Mouse (Mus musculus) liver, embryonic 11.5 days (tissue): ENCODE measurements around the gene Pcbp4. TPM values are rescaled to one million over a fixed set of nuclear protein-coding genes. Genes with fewer than 3 reads are reported as not detected.
A peak's percentile ranks its signal among the peaks of the same experiment; 100 is the strongest.

ENCODE experiments used
- ATAC-seq: fragments of 200-750 bp; cut with Nextera tagmentation; replicated peaks from 2 replicates; pipeline ENCODE4 v1.8.0; 2017; ENCODE audit warnings: moderate number of reproducible peaks, mild to moderate bottlenecking, moderate TSS enrichment, moderate library complexity; ENCODE audit not compliant: low FRiP score
- DNase-seq: peaks from one replicate; pipeline ENCODE4 v3.0.0-alpha.2; 2017; ENCODE audit warnings: low spot score
- H3K27ac ChIP-seq: fragments of 300-500 bp; sonication (generic); 2 replicates; pipeline ENCODE4 v1.5.1; 2014; ENCODE audit warnings: mild to moderate bottlenecking, low read depth, low read length, control low read depth
- H3K27me3 ChIP-seq: fragments of 300-500 bp; sonication (generic); replicated peaks from 2 replicates; pipeline ENCODE4 v1.6.1; 2014; ENCODE audit warnings: low read length, mixed read lengths; ENCODE audit not compliant: control insufficient read depth, insufficient read depth
- H3K36me3 ChIP-seq: fragments of 300-500 bp; sonication (generic); 2 replicates; pipeline ENCODE4 v1.6.1; 2014; ENCODE audit warnings: mild to moderate bottlenecking, low read length, moderate library complexity, mixed read lengths; ENCODE audit not compliant: control insufficient read depth, insufficient read depth
- H3K4me1 ChIP-seq: fragments of 300-500 bp; sonication (generic); replicated peaks from 2 replicates; pipeline ENCODE4 v1.6.1; 2014; ENCODE audit warnings: low read length, mixed read lengths; ENCODE audit not compliant: control insufficient read depth, insufficient read depth
- H3K4me2 ChIP-seq: fragments of 300-500 bp; sonication (generic); 2 replicates; pipeline ENCODE4 v1.6.1; 2014; ENCODE audit warnings: mild to moderate bottlenecking, control low read depth, moderate library complexity
- H3K4me3 ChIP-seq: fragments of 300-500 bp; sonication (generic); 2 replicates; pipeline ENCODE4 v1.5.1; 2014; ENCODE audit warnings: low read depth, low read length, control low read depth
- H3K9ac ChIP-seq: fragments of 300-500 bp; sonication (generic); 2 replicates; pipeline ENCODE4 v1.6.1; 2014; ENCODE audit warnings: low read depth, low read length, control low read depth
- H3K9me3 ChIP-seq: fragments of 300-500 bp; sonication (generic); 2 replicates; pipeline ENCODE4 v1.6.1; 2016; ENCODE audit warnings: low read length, inconsistent platforms, mixed read lengths; ENCODE audit not compliant: control insufficient read depth
- WGBS: fragments of 180-500 bp; shearing (Covaris S2); extraction: QIAGEN DNeasy Blood & Tissue Kit; methylation state at CpG from one replicate; pipeline ENCODE4 v1.1.7; 2014; 5-methylcytosine and 5-hydroxymethylcytosine counted together
- polyA plus RNA-seq: library from polyadenylated mRNA; unstranded; fragments of >200 nt; fragmentation: Nextera tagmentation; extraction: Ambion mirVana; gene quantifications from 2 replicates; pipeline ENCODE4 v1.2.1, GENCODE M21; 2014

Gene Pcbp4
- polyA plus RNA-seq, 1 experiment from 2014 or later, result 62.4 TPM

- Histone ChIP-seq H3K4me3 (peak overlapping the region; percentile 88), H3K27me3 (no peaks in the 10 kb centered on the region), H3K9ac (peak overlapping the region; percentile 100), H3K27ac (peak overlapping the region; percentile 96), H3K4me1 (peaks cover 29% of the 10 kb centered on the region), H3K9me3 (no peaks in the 10 kb centered on the region), H3K36me3 (peaks cover 24% of the 10 kb centered on the region), H3K4me2 (peak overlapping the region; percentile 84)
- WGBS, result 0% methylated on average over 4 of the region's 4 CpGs
- no peak for ATAC-seq
- no peak for DNase-seq
These were observed 23.2 kb upstream of the Pcbp4 start for GRCm38 (mm10) chr9:106430015-106430264.

GRCm38 (mm10) chr9:106433389-106433788 is 19.7 kb upstream of the Pcbp4 start:
- no peaks in the 10 kb centered on the region for H3K27me3 ChIP-seq
- no peak overlapping the region for H3K9ac ChIP-seq
- no peak overlapping the region for H3K4me2 ChIP-seq
- peaks cover 24% of the 10 kb centered on the region for H3K36me3 ChIP-seq
- no peak for ATAC-seq
- no peak for DNase-seq
- H3K27ac ChIP-seq, result peak overlapping the region; percentile 35
- WGBS, result 63% methylated on average over 7 of the region's 7 CpGs
- no peaks in the 10 kb centered on the region for H3K9me3 ChIP-seq
- H3K4me1 ChIP-seq, result peaks cover 45% of the 10 kb centered on the region
- H3K4me3 ChIP-seq, result 0 out of 2 replicates have a peak overlapping the region, but pooled peaks have one; percentile 4

GRCm38 (mm10) chr9:106436566-106436965 is 16.5 kb upstream of the Pcbp4 start:
- WGBS, result 76% methylated on average over 9 of the region's 9 CpGs
- Histone ChIP-seq H3K27ac (no peak overlapping the region), H3K9ac (no peak overlapping the region; the same call in 1 of the 2 replicates), H3K9me3 (no peaks in the 10 kb centered on the region), H3K27me3 (no peaks in the 10 kb centered on the region), H3K4me2 (peak overlapping the region; percentile 85; the same call in 1 of the 2 replicates), H3K4me1 (peaks cover 40% of the 10 kb centered on the region), H3K4me3 (no peak overlapping the region), H3K36me3 (peaks cover 17% of the 10 kb centered on the region)
- DNase-seq (no peak), ATAC-seq (no peak)

- ATAC-seq (no peak), DNase-seq (no peak)
- H3K9me3 ChIP-seq, result no peaks in the 10 kb centered on the region
- WGBS, result 77% methylated on average over 5 of the region's 5 CpGs
- H3K36me3 ChIP-seq, result no peaks in the 10 kb centered on the region
- no peak overlapping the region for H3K27ac ChIP-seq
- no peak overlapping the region for H3K4me3 ChIP-seq
- no peak overlapping the region for H3K9ac ChIP-seq
- H3K4me2 ChIP-seq, result no peak overlapping the region
- H3K27me3 ChIP-seq, result no peaks in the 10 kb centered on the region
- peaks cover 22% of the 10 kb centered on the region for H3K4me1 ChIP-seq
These were observed 10.4 kb upstream of the Pcbp4 start for GRCm38 (mm10) chr9:106442680-106443079.

- WGBS, result 72% methylated on average over 4 of the region's 4 CpGs
- Histone ChIP-seq H3K4me3 (no peak overlapping the region), H3K9ac (no peak overlapping the region), H3K9me3 (no peaks in the 10 kb centered on the region), H3K27ac (no peak overlapping the region), H3K4me1 (peaks cover 32% of the 10 kb centered on the region), H3K36me3 (no peaks in the 10 kb centered on the region), H3K4me2 (no peak overlapping the region), H3K27me3 (no peaks in the 10 kb centered on the region)
- ATAC-seq (no peak), DNase-seq (no peak)
These were observed 8.3 kb upstream of the Pcbp4 start for GRCm38 (mm10) chr9:106444836-106445235.

GRCm38 (mm10) chr9:106447348-106447747 is 5.7 kb upstream of the Pcbp4 start, which contains the start of the genes Abhd14b and Abhd14a:
Gene Abhd14b, plus strand, starts transcription at chr9:106447459.
Gene Abhd14a, minus strand, starts transcription at chr9:106447678.
- Histone ChIP-seq H3K4me1 (peaks cover 46% of the 10 kb centered on the region), H3K9me3 (no peaks in the 10 kb centered on the region), H3K4me3 (peak within 1 kb of the TSS; percentile 60), H3K4me2 (peak within 1 kb of the TSS; percentile 92), H3K9ac (peak within 1 kb of the TSS; percentile 74), H3K27me3 (no peaks in the 10 kb centered on the region), H3K27ac (peak within 1 kb of the TSS; percentile 60), H3K36me3 (no peaks in the 10 kb centered on the region)
- 1% methylated on average over 24 of the region's 24 CpGs for WGBS
- DNase-seq (peak; percentile 87), ATAC-seq (peak; percentile 83)

GRCm38 (mm10) chr9:106447951-106448350 is 5.1 kb upstream of the Pcbp4 start:
- peak overlapping the region; percentile 92 for H3K4me2 ChIP-seq
- 36% methylated on average over 9 of the region's 9 CpGs for WGBS
- H3K4me1 ChIP-seq, result peaks cover 50% of the 10 kb centered on the region
- H3K9ac ChIP-seq, result no peak overlapping the region
- peak overlapping the region; percentile 60 for H3K4me3 ChIP-seq
- no peaks in the 10 kb centered on the region for H3K27me3 ChIP-seq
- no peaks in the 10 kb centered on the region for H3K9me3 ChIP-seq
- no peaks in the 10 kb centered on the region for H3K36me3 ChIP-seq
- peak overlapping the region; percentile 2; the same call in 1 of the 2 replicates for H3K27ac ChIP-seq
- no peak for DNase-seq
- no peak; the same call in 1 of the 2 replicates for ATAC-seq

- DNase-seq (peak; percentile 66), ATAC-seq (peak; percentile 69)
- H3K27me3 ChIP-seq, result no peaks in the 10 kb centered on the region
- H3K9ac ChIP-seq, result peak overlapping the region; percentile 71
- peak overlapping the region; percentile 70; the same call in 1 of the 2 replicates for H3K27ac ChIP-seq
- H3K9me3 ChIP-seq, result no peaks in the 10 kb centered on the region
- peaks cover 54% of the 10 kb centered on the region for H3K4me1 ChIP-seq
- H3K4me3 ChIP-seq, result peak overlapping the region; percentile 60
- under 1% methylated on average over 23 of the region's 23 CpGs for WGBS
- H3K36me3 ChIP-seq, result no peaks in the 10 kb centered on the region
- peak overlapping the region; percentile 92 for H3K4me2 ChIP-seq
These were observed 4.5 kb upstream of the Pcbp4 start for GRCm38 (mm10) chr9:106448498-106449031.

- DNase-seq, result no peak
- no peak for ATAC-seq
- Histone ChIP-seq H3K27ac (no peak overlapping the region), H3K4me2 (peak overlapping the region; percentile 46), H3K27me3 (no peaks in the 10 kb centered on the region), H3K9ac (no peak overlapping the region), H3K9me3 (no peaks in the 10 kb centered on the region), H3K36me3 (no peaks in the 10 kb centered on the region), H3K4me3 (no peak overlapping the region), H3K4me1 (peaks cover 59% of the 10 kb centered on the region)
- WGBS, result 86% methylated on average over 8 of the region's 8 CpGs
These were observed 3.1 kb upstream of the Pcbp4 start for GRCm38 (mm10) chr9:106449947-106450346.
